Mouse (Mus musculus) cerebellum, adult 2 months (tissue): Measurements from ENCODE around the gene Il16. TPM values are rescaled to one million over a fixed set of nuclear protein-coding genes. Genes with fewer than 3 reads are reported as not detected.
A peak's percentile ranks its signal among the peaks of the same experiment; 100 is the strongest.

Experiments
- DNase-seq, 2 experiments: peaks; one replicate each; pipeline ENCODE4 v3.0.0; 2021
- H3K27ac ChIP-seq: fragments of 200-500 bp; 2 replicates; pipeline ENCODE4 v1.5.1; 2012; ENCODE audit warnings: low read length, control low read depth, inconsistent platforms; ENCODE audit not compliant: insufficient read depth
- H3K27me3 ChIP-seq: fragments of 200-500 bp; 2 replicates; pipeline ENCODE4 v1.6.1; 2012; ENCODE audit warnings: inconsistent platforms, mild to moderate bottlenecking, low read length, moderate library complexity; ENCODE audit not compliant: control insufficient read depth, insufficient read depth
- H3K4me1 ChIP-seq: fragments of 200-500 bp; 2 replicates; pipeline ENCODE4 v1.6.1; 2011; ENCODE audit warnings: low read length; ENCODE audit not compliant: control insufficient read depth, insufficient read depth
- H3K4me3 ChIP-seq: fragments of 200-500 bp; replicated peaks from 2 replicates; pipeline ENCODE3; 2011; ENCODE audit warnings: mild to moderate bottlenecking, low read depth, low read length, control low read depth; ENCODE audit not compliant: insufficient read depth
- CTCF ChIP-seq: fragments of 200-500 bp; IDR thresholded peaks from 2 replicates; pipeline ENCODE4 v1.5.1; 2011; ENCODE audit warnings: low read depth, mild to moderate bottlenecking, control low read depth, low read length, moderate library complexity, borderline replicate concordance; ENCODE audit not compliant: insufficient read depth
- POLR2A ChIP-seq: fragments of 200-500 bp; IDR thresholded peaks from 2 replicates; pipeline ENCODE4 v1.6.1; 2011; ENCODE audit warnings: low read length, control low read depth, borderline replicate concordance; ENCODE audit not compliant: insufficient read depth
- WGBS: fragments of 180-500 bp; shearing (Covaris S2); methylation state at CpG from one replicate; pipeline ENCODE4 v1.1.7; 2018; 5-methylcytosine and 5-hydroxymethylcytosine counted together
- polyA plus RNA-seq: library from polyadenylated mRNA; depleted of rRNA; stranded (reverse); fragments of >200 nt; gene quantifications from 2 replicates; pipeline ENCODE4 v1.2.3, GENCODE M21; 2012

Il16 gene
- polyA plus RNA-seq, 1 experiment, result 84.9 TPM

DNA sequence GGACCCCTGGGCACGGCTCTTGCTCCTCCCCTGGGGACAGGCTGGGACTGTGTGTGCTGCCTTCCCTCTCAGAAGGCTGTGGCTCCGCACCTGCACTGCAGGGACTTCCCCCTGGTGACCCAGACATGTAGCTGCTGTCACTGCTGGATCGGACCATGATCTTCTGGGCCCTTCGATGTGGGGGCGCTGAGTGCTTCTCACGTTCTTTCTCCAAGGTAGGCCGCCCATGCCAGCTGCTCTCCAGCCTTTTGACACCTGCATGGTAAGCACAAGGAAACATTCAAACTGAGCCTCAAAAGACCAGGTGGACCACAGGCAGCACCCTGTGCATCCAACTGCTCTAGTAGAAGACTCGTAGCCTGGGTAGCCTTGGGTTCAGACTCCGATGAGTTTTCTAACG, 84.5 kb downstream of the Il16 start:
- WGBS, result 68% methylated on average over 10 of the region's 10 CpGs
- H3K4me1 ChIP-seq, result peaks cover 43% of the 10 kb centered on the region
- TF ChIP-seq POLR2A (no peak), CTCF (no peak)
- DNase-seq, result peak in 1 of 2 experiments; percentile 24
- 0 out of 2 replicates have a peak overlapping the region, but pooled peaks have one; percentile 40 for H3K27ac ChIP-seq
- H3K27me3 ChIP-seq, result no peaks in the 10 kb centered on the region
- H3K4me3 ChIP-seq, result no peak overlapping the region

- Histone ChIP-seq H3K4me3 (no peak overlapping the region), H3K27me3 (no peaks in the 10 kb centered on the region), H3K4me1 (peaks cover 43% of the 10 kb centered on the region), H3K27ac (no peak overlapping the region)
- WGBS, result 44% methylated on average over 11 of the region's 11 CpGs
- DNase-seq, result peak; percentile 33 to 46
- no peak for TF ChIP-seq POLR2A
- no peak for TF ChIP-seq CTCF
Measured at GRCm38 (mm10) chr7:83660273-83660691, 85.2 kb downstream of the Il16 start.

DNA sequence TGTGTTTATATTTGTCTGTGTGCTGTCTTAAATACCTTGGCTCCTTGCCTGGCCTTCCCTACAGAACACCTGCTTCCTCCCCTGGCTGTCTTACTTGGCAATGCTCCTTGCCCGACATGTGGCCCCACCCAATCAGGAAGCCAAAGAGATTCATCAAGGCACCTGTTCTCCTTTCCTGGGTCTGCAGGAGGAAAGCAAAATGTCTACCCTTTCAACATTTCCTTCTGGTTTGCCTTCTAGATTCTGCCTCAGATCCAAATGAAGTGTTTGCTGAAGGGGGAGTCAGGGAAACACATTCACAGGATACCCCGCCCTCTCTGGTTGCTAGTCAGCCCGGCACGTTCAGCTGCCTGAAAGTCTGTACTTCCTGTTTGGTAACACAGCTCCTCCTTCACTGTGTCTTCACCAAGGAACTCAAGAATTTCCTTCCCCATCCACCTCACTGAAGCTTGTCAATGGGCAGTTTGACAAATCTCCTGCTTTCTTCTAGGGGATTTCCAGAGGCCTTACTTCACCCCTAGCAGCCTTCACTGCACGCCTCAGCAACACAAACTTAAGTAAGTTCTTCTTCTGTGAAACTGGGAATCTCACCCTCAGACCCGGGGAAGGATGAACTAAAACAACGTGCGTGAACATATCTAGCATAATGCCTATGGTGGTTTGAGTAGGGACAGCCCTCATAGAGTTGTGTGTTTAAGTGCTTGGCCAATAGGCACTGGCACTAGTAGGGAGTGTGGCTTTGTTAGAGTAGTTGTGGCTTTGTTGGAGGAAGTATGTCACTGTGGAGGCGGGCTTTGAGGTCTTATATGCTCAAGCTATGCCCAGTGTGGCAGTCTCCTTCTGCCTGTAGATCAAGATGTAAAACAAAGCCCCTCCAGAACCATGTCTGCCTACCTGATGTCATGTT, 86.1 kb downstream of the Il16 start:
- peak; percentile 74 to 86 for DNase-seq
- TF ChIP-seq CTCF, result no peak
- no peak for TF ChIP-seq POLR2A
- WGBS, result 67% methylated on average over 9 of the region's 9 CpGs
- no peaks in the 10 kb centered on the region for H3K27me3 ChIP-seq
- H3K27ac ChIP-seq, result peak overlapping the region; percentile 32
- no peak overlapping the region for H3K4me3 ChIP-seq
- H3K4me1 ChIP-seq, result peaks cover 43% of the 10 kb centered on the region

GRCm38 (mm10) chr7:83658716-83659115, 86.8 kb downstream of the Il16 start:
- DNase-seq, result no peak
- Histone ChIP-seq H3K27ac (peak overlapping the region; percentile 32; the same call in 1 of the 2 replicates), H3K4me1 (peaks cover 43% of the 10 kb centered on the region), H3K4me3 (no peak overlapping the region), H3K27me3 (no peaks in the 10 kb centered on the region)
- TF ChIP-seq CTCF (no peak), POLR2A (no peak)
- 13% methylated on average over 1 of the region's 1 CpGs for WGBS

GRCm38 (mm10) chr7:83654938-83655630, 90.4 kb downstream of the Il16 start:
- H3K27ac ChIP-seq, result no peak overlapping the region
- no peak for TF ChIP-seq CTCF
- TF ChIP-seq POLR2A, result no peak

GRCm38 (mm10) chr7:83654196-83654595, 91.3 kb downstream of the Il16 start:
- DNase-seq, result no peak
- Histone ChIP-seq H3K4me1 (peaks cover 10% of the 10 kb centered on the region; the same call in 1 of the 2 replicates), H3K4me3 (no peak overlapping the region), H3K27me3 (no peaks in the 10 kb centered on the region), H3K27ac (no peak overlapping the region)
- TF ChIP-seq POLR2A (no peak), CTCF (no peak)
- 84% methylated on average over 2 of the region's 2 CpGs for WGBS

More at GRCm38 (mm10) chr7:83654938-83655630, 90.4 kb downstream of the Il16 start:
- H3K4me3 ChIP-seq, result no peak overlapping the region
- H3K27me3 ChIP-seq, result no peaks in the 10 kb centered on the region
- peaks cover 17% of the 10 kb centered on the region for H3K4me1 ChIP-seq
- 55% methylated on average over 5 of the region's 5 CpGs for WGBS
- DNase-seq, result no peak

GRCm38 (mm10) chr7:83653605-83654051, 91.9 kb downstream of the Il16 start:
- DNase-seq, result no peak
- no peak for TF ChIP-seq CTCF
- TF ChIP-seq POLR2A, result no peak
- WGBS, result 88% methylated on average over 2 of the region's 2 CpGs
- H3K4me3 ChIP-seq, result no peak overlapping the region
- no peak overlapping the region for H3K27ac ChIP-seq
- H3K4me1 ChIP-seq, result peaks cover 5% of the 10 kb centered on the region; the same call in 1 of the 2 replicates
- H3K27me3 ChIP-seq, result no peaks in the 10 kb centered on the region
